Mouse (Mus musculus) forebrain, embryonic 11.5 days (tissue): ENCODE measurements around the gene Slc25a54. TPM values are rescaled to one million over a fixed set of nuclear protein-coding genes. Genes with fewer than 3 reads are reported as not detected.

Source experiments
- ATAC-seq: fragments of 200-750 bp; cut with Nextera tagmentation; replicated peaks from 2 replicates; pipeline ENCODE4 v1.8.0; 2017; ENCODE audit warnings: moderate TSS enrichment; ENCODE audit not compliant: low FRiP score
- DNase-seq: peaks from one replicate; pipeline ENCODE4 v3.0.0-alpha.2; 2017; ENCODE audit warnings: low spot score
- H3K27ac ChIP-seq: fragments of 300-500 bp; sonication (generic); 2 replicates; pipeline ENCODE4 v1.5.1; 2014; ENCODE audit warnings: low read depth, low read length
- H3K27me3 ChIP-seq: fragments of 300-500 bp; sonication (generic); 2 replicates; pipeline ENCODE4 v1.6.1; 2014; ENCODE audit warnings: mild to moderate bottlenecking, low read length, mixed read lengths; ENCODE audit not compliant: control insufficient read depth, insufficient read depth
- H3K36me3 ChIP-seq: fragments of 300-500 bp; sonication (generic); 2 replicates; pipeline ENCODE4 v1.6.1; 2014; ENCODE audit warnings: mild to moderate bottlenecking, low read length, moderate library complexity, mixed read lengths; ENCODE audit not compliant: control insufficient read depth, insufficient read depth
- H3K4me1 ChIP-seq: fragments of 300-500 bp; sonication (generic); replicated peaks from 2 replicates; pipeline ENCODE4 v1.6.1; 2014; ENCODE audit warnings: low read length, mixed read lengths; ENCODE audit not compliant: control insufficient read depth, insufficient read depth
- H3K4me2 ChIP-seq: fragments of 300-500 bp; sonication (generic); 2 replicates; pipeline ENCODE4 v1.6.1; 2014; ENCODE audit warnings: low read depth, mild to moderate bottlenecking, low read length, moderate library complexity, mixed read lengths; ENCODE audit not compliant: severe bottlenecking
- H3K4me3 ChIP-seq: fragments of 300-500 bp; sonication (generic); 2 replicates; pipeline ENCODE4 v1.5.1; 2014; ENCODE audit warnings: low read depth, low read length
- H3K9ac ChIP-seq: fragments of 300-500 bp; sonication (generic); 2 replicates; pipeline ENCODE4 v1.6.1; 2014; ENCODE audit warnings: low read length
- H3K9me3 ChIP-seq: fragments of 300-500 bp; sonication (generic); 2 replicates; pipeline ENCODE4 v1.6.1; 2016; ENCODE audit warnings: low read length, mixed read lengths; ENCODE audit not compliant: control insufficient read depth
- WGBS: fragments of 180-500 bp; shearing (Covaris S2); extraction: QIAGEN DNeasy Blood & Tissue Kit; methylation state at CpG from one replicate; pipeline ENCODE4 v1.1.7; 2014; 5-methylcytosine and 5-hydroxymethylcytosine counted together
- polyA plus RNA-seq: library from polyadenylated mRNA; unstranded; fragments of >200 nt; fragmentation: Nextera tagmentation; extraction: Ambion mirVana; gene quantifications from 2 replicates; pipeline ENCODE4 v1.2.1, GENCODE M21; 2014

Gene Slc25a54
- polyA plus RNA-seq, 1 experiment from 2014 or later: not detected

DNA sequence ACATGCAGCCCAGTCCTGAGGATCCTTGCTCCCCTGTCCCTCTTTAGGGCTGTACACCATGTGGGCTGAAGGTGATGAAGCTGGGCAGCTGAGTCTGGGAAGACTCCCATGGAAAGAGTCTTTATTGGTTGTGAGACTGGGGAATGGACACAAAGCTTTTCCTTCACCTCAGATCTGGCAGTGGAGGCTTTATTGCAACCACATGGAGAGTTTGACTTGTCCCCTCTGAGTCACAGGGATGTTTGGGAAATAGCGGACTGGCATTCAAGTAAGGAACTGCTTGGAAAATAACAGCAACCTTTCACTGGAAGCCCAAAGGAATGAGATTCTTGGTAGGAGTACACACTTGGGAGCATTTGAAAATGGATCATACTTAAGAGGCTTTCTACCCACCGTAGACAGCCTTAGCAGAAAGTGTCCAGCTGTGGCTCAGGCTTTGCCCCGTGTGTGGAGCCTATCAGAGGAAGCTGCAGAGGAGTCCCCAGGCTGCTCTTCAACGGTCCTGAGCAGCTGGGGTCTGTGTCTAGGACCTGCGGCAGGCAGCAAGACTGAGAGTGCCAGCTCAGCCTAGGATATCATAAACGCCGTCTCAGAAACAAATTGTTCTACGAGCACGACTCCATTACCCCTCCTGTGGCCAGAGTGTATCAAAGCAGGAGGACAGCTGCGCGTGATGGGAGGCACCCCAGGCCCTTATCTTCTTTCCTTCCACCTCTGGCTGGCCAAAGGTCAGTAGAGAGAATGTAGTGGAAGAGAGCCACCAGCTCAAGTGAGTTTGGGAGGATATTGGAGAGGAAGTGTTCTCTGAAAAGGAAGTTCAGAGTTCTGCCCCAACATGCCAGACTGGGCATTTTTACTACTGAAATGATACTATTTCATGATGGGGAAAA, 29.0 kb upstream of the Slc25a54 start:
- ATAC-seq (no peak), DNase-seq (no peak)
- 75% methylated on average over 11 of the region's 11 CpGs for WGBS
- Histone ChIP-seq H3K36me3 (no peaks in the 10 kb centered on the region), H3K27me3 (no peaks in the 10 kb centered on the region), H3K27ac (no peak overlapping the region), H3K9me3 (no peaks in the 10 kb centered on the region), H3K4me1 (no peaks in the 10 kb centered on the region), H3K4me3 (no peak overlapping the region), H3K4me2 (no peak overlapping the region), H3K9ac (no peak overlapping the region)

DNA sequence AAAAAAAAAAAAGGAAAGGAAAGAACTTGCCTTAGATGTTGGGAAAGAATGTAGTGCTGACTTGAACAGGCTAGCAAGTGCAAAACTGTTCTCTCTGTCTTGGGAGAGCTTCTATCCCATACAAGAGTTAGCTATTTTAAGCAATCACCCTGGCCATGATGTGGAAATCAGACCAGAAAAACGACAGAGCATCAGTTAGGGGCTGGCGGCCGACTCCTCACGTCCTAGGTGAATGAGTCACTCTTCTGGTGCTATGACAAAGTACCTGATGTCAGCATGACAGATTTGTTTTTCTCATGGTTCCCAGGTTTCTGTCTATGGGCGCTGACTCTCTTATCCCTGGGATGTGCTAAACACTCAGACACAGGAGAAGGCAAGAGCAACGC, 28.3 kb upstream of the Slc25a54 start:
- WGBS: 89% methylated on average over 6 of the region's 6 CpGs
- Histone ChIP-seq H3K4me2 (no peak overlapping the region), H3K9ac (no peak overlapping the region), H3K27ac (no peak overlapping the region), H3K36me3 (no peaks in the 10 kb centered on the region), H3K9me3 (no peaks in the 10 kb centered on the region), H3K4me1 (no peaks in the 10 kb centered on the region), H3K27me3 (no peaks in the 10 kb centered on the region), H3K4me3 (no peak overlapping the region)
- DNase-seq: no peak
- no peak for ATAC-seq

DNA sequence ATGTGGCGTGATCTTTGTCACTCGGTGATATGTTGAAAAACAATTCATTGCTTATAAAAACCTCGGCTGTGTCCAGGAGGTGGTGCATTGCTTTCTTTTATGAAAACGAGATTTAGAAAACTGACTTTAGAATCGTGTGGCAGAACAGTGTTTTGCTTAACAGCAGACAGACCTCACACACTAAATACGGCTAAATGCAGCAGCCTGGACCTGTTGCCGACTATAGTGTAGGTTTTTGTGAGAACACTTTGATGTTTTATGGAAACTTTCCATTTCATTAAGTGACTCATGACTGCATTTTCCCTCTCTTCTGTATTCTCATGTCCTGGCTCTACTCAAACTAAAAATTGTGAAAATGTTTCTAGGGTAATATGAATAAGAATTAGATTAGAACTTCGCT, 20.4 kb upstream of the Slc25a54 start:
- no peak overlapping the region for H3K27ac ChIP-seq
- no peak overlapping the region for H3K4me2 ChIP-seq
- H3K9ac ChIP-seq: no peak overlapping the region
- H3K36me3 ChIP-seq: no peaks in the 10 kb centered on the region
- 73% methylated on average over 8 of the region's 8 CpGs for WGBS
- no peak overlapping the region for H3K4me3 ChIP-seq
- DNase-seq (no peak), ATAC-seq (no peak)
- H3K27me3 ChIP-seq: no peaks in the 10 kb centered on the region
- H3K9me3 ChIP-seq: no peaks in the 10 kb centered on the region
- 0 out of 2 replicates have a peak, but pooled peaks cover 2% of the 10 kb centered on the region for H3K4me1 ChIP-seq

DNA sequence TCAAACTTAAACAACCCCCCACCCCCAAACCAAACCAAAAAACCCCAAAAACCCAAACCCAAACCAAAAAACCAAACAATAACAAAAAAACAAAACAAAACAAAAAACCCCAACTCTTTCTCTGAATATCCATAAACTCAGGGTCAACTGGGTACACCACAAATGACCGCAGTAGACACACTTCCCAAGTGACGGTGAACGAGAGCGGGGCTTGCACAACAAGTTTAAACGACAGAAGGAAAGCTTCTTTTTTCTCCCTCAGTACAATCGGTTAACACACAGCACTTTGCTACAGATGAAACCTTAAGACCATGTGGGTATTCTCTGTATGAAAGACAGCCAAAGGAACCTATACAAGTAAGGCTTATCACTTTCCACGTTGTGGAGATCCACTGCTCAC, 17.9 kb upstream of the Slc25a54 start:
- Histone ChIP-seq H3K27me3 (no peaks in the 10 kb centered on the region), H3K9ac (no peak overlapping the region), H3K4me3 (no peak overlapping the region), H3K27ac (no peak overlapping the region), H3K36me3 (no peaks in the 10 kb centered on the region), H3K9me3 (no peaks in the 10 kb centered on the region), H3K4me1 (0 out of 2 replicates have a peak, but pooled peaks cover 2% of the 10 kb centered on the region), H3K4me2 (no peak overlapping the region)
- ATAC-seq (no peak), DNase-seq (no peak)
- WGBS: 79% methylated on average over 7 of the region's 7 CpGs

DNA sequence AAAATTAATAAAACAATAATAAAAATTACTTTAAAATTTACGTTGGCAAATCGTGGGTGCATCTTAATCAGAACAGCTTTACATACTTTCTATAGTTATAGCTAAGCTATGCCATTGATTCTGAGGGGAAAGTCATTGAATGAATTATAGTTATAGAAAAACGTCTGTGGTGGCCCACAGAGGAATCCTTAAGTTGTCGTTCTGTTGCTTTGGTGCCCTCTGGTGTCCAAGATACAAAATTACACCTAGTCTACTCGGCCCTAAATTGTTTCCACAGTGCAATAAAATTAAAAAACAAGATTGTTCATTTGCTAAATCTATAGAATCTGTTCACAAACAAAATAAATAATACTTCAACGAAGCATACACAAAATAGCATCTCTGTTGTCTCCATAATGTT, 17.3 kb upstream of the Slc25a54 start:
- 5% methylated on average over 6 of the region's 6 CpGs for WGBS
- Histone ChIP-seq H3K4me3 (no peak overlapping the region), H3K4me1 (0 out of 2 replicates have a peak, but pooled peaks cover 2% of the 10 kb centered on the region), H3K4me2 (no peak overlapping the region), H3K9me3 (no peaks in the 10 kb centered on the region), H3K27me3 (no peaks in the 10 kb centered on the region), H3K27ac (no peak overlapping the region), H3K36me3 (no peaks in the 10 kb centered on the region), H3K9ac (no peak overlapping the region)
- DNase-seq (no peak), ATAC-seq (peak; percentile 36; the same call in 1 of the 2 replicates)

DNA sequence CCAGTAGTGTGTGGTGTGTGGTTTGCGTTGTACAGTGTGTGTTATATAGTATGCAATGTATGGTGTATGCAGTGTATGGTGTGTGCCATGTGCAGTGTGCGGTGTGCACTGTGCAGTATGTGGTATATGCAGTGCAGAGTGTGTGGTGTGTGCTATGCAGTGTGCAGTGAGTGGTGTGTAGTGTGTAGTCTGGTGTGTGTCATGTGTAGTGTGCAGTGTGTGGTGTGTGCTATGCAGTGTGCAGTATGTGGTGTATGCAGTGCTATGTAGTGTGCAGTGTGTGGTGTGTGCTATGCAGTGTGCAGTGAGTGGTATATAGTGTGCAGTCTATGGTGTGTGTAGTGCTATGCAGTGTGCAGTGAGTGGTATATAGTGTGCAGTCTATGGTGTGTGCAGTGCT, 4.1 kb downstream of the Slc25a54 start:
- Histone ChIP-seq H3K9ac (no peak overlapping the region), H3K4me3 (no peak overlapping the region), H3K27me3 (no peaks in the 10 kb centered on the region), H3K9me3 (no peaks in the 10 kb centered on the region), H3K4me1 (no peaks in the 10 kb centered on the region), H3K4me2 (no peak overlapping the region), H3K36me3 (no peaks in the 10 kb centered on the region), H3K27ac (no peak overlapping the region)
- ATAC-seq (no peak), DNase-seq (no peak)
- 92% methylated on average over 2 of the region's 2 CpGs for WGBS

DNA sequence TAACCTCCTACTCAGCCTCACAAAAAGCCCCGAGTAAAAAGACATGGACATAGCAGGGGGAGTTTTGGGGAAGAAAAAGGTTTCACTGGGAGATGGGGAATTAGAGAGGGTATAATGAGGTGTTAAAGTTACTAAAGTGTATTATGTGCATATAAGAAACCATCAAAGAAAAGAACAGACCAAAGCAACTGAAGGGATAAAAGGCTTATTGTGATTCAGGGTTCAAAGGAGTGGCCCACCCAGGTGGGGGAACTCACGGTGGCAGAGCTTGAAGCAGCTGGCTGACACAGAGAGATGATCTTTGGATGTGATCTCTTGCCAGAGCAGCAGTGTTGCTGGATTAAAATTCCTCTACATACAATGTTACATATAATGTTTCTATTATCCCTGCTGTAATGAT, 8.2 kb downstream of the Slc25a54 start:
- no peak overlapping the region for H3K27ac ChIP-seq
- DNase-seq (no peak), ATAC-seq (no peak)
- WGBS: 7% methylated on average over 2 of the region's 2 CpGs
- H3K4me3 ChIP-seq: no peak overlapping the region
- no peak overlapping the region for H3K4me2 ChIP-seq
- H3K36me3 ChIP-seq: no peaks in the 10 kb centered on the region
- H3K4me1 ChIP-seq: no peaks in the 10 kb centered on the region
- no peaks in the 10 kb centered on the region for H3K9me3 ChIP-seq
- H3K27me3 ChIP-seq: no peaks in the 10 kb centered on the region
- no peak overlapping the region for H3K9ac ChIP-seq

DNA sequence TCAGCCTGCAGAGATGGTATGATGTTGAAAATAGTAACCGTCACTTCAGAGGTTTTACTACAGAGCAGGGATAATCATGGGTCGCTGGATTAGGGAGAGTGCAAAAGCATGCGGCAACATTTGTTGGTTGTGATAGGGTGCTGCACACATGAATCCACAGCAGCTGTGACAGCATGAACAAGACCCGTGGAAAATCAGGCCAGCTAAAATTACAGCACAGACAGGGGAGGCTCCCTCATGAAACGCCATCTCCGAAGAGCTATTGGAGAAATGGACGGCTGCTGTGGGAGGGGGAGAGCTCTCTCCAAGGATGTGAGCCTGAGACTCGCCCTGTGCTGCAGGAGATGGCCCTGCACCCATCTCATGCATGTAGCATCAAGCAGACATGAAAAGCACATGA, 24.4 kb downstream of the Slc25a54 start:
- DNase-seq (no peak), ATAC-seq (no peak)
- Histone ChIP-seq H3K9ac (no peak overlapping the region), H3K27me3 (no peaks in the 10 kb centered on the region), H3K9me3 (no peaks in the 10 kb centered on the region), H3K4me1 (no peaks in the 10 kb centered on the region), H3K4me3 (no peak overlapping the region), H3K36me3 (no peaks in the 10 kb centered on the region), H3K4me2 (no peak overlapping the region), H3K27ac (no peak overlapping the region)
- 65% methylated on average over 8 of the region's 8 CpGs for WGBS

DNA sequence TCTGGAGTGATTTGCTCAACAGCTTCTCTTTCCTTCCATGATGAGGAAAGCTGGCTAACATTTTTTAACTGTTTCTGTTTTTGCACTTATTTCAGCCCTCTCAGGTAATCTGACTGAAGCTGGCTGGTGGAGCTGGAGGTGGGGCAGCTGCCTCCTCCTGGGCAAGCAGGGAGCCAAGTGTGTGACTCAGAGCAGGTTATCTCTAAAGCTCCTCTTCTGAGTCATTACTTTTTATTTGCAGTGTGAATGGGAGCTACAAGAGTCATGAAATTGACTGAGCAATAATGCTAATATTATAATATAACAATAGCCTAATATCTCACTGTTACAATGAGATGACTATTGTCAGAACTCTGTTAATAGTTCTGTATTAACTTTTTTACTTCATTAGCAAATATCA, 36.9 kb downstream of the Slc25a54 start:
- no peaks in the 10 kb centered on the region for H3K36me3 ChIP-seq
- no peaks in the 10 kb centered on the region for H3K4me1 ChIP-seq
- no peak overlapping the region for H3K4me2 ChIP-seq
- no peak for ATAC-seq
- H3K27me3 ChIP-seq: no peaks in the 10 kb centered on the region; the same call in 1 of the 2 replicates
- no peak overlapping the region for H3K9ac ChIP-seq
- no peak for DNase-seq
- no peaks in the 10 kb centered on the region for H3K9me3 ChIP-seq
- H3K4me3 ChIP-seq: no peak overlapping the region
- no peak overlapping the region for H3K27ac ChIP-seq
